Mouse (Mus musculus) heart, embryonic 10.5 days (tissue): Measurements from ENCODE around the gene Timm8a1. TPM values are rescaled to one million over a fixed set of nuclear protein-coding genes. Genes with fewer than 3 reads are reported as not detected.
A peak's percentile ranks its signal among the peaks of the same experiment; 100 is the strongest.

Experiments
- DNase-seq: peaks from one replicate; pipeline ENCODE4 v3.0.0-alpha.2; 2017; ENCODE audit warnings: low spot score
- H3K27ac ChIP-seq: fragments of 300-500 bp; sonication (generic); 2 replicates; pipeline ENCODE4 v1.5.1; 2016; ENCODE audit warnings: mild to moderate bottlenecking
- H3K27me3 ChIP-seq: fragments of 300-500 bp; sonication (generic); 2 replicates; pipeline ENCODE4 v1.6.1; 2016; ENCODE audit warnings: mild to moderate bottlenecking; ENCODE audit not compliant: poor library complexity, insufficient read depth, severe bottlenecking
- H3K36me3 ChIP-seq: fragments of 300-500 bp; sonication (generic); 2 replicates; pipeline ENCODE4 v1.6.1; 2016; ENCODE audit warnings: mild to moderate bottlenecking, moderate library complexity
- H3K4me1 ChIP-seq: fragments of 300-500 bp; sonication (generic); 2 replicates; pipeline ENCODE4 v1.6.1; 2016; ENCODE audit warnings: mild to moderate bottlenecking
- H3K4me3 ChIP-seq: fragments of 300-500 bp; sonication (generic); 2 replicates; pipeline ENCODE4 v1.5.1; 2016; ENCODE audit warnings: mild to moderate bottlenecking, moderate library complexity
- H3K9me3 ChIP-seq: fragments of 300-500 bp; sonication (generic); 2 replicates; pipeline ENCODE4 v1.6.1; 2016; ENCODE audit warnings: mild to moderate bottlenecking, moderate library complexity
- WGBS: fragments of 180-500 bp; shearing (Covaris S2); methylation state at CpG from one replicate; pipeline ENCODE4 v1.1.7; 2016; 5-methylcytosine and 5-hydroxymethylcytosine counted together
- polyA plus RNA-seq: library from polyadenylated mRNA; unstranded; fragments of >200 nt; fragmentation: Nextera tagmentation; extraction: Ambion mirVana; gene quantifications from 2 replicates; pipeline ENCODE4 v1.2.1, GENCODE M21; 2016

The Timm8a1 gene
- polyA plus RNA-seq, result 99.7 and 120 TPM in 2 replicates

- H3K4me3 ChIP-seq, result peak within 1 kb of the TSS; percentile 64
- no peaks in the 10 kb centered on the region for H3K9me3 ChIP-seq
- H3K36me3 ChIP-seq, result peaks cover 7% of the 10 kb centered on the region; the same call in 1 of the 2 replicates
- H3K27ac ChIP-seq, result peak within 1 kb of the TSS; percentile 91
- H3K4me1 ChIP-seq, result no peaks in the 10 kb centered on the region
- H3K27me3 ChIP-seq, result no peaks in the 10 kb centered on the region
- DNase-seq, result peak; percentile 93
- 15% methylated on average over 49 of the region's 61 CpGs for WGBS
These were observed at the start of gene Timm8a1 for GRCm38 (mm10) chrX:134541145-134541954. TSS of gene Timm8a1 (minus strand) at chrX:134541865.

GRCm38 (mm10) chrX:134589836-134590235 lies 48.2 kb upstream of the Timm8a1 start:
- no peaks in the 10 kb centered on the region for H3K4me1 ChIP-seq
- no peak for DNase-seq
- no peak overlapping the region for H3K27ac ChIP-seq
- WGBS, result 62% methylated on average over 5 of the region's 5 CpGs
- H3K27me3 ChIP-seq, result no peaks in the 10 kb centered on the region
- peaks cover 7% of the 10 kb centered on the region for H3K36me3 ChIP-seq
- H3K9me3 ChIP-seq, result no peaks in the 10 kb centered on the region
- no peak overlapping the region for H3K4me3 ChIP-seq

GRCm38 (mm10) chrX:134588997-134589396 lies 47.3 kb upstream of the Timm8a1 start:
- peaks cover 7% of the 10 kb centered on the region for H3K36me3 ChIP-seq
- H3K4me1 ChIP-seq, result no peaks in the 10 kb centered on the region
- WGBS, result 89% methylated on average over 3 of the region's 3 CpGs
- H3K4me3 ChIP-seq, result no peak overlapping the region
- no peaks in the 10 kb centered on the region for H3K27me3 ChIP-seq
- no peak overlapping the region for H3K27ac ChIP-seq
- no peaks in the 10 kb centered on the region for H3K9me3 ChIP-seq
- DNase-seq, result no peak

- H3K4me3 ChIP-seq, result no peak overlapping the region
These were observed 46.6 kb upstream of the Timm8a1 start for GRCm38 (mm10) chrX:134588261-134588660.

GRCm38 (mm10) chrX:134586447-134586846 lies 44.8 kb upstream of the Timm8a1 start:
- Histone ChIP-seq H3K9me3 (no peaks in the 10 kb centered on the region), H3K36me3 (peaks cover 7% of the 10 kb centered on the region), H3K4me3 (peak overlapping the region; percentile 66), H3K27me3 (no peaks in the 10 kb centered on the region), H3K4me1 (no peaks in the 10 kb centered on the region), H3K27ac (peak overlapping the region; percentile 87)
- 39% methylated on average over 8 of the region's 8 CpGs for WGBS
- no peak for DNase-seq

More at GRCm38 (mm10) chrX:134588261-134588660, 46.6 kb upstream of the Timm8a1 start:
- WGBS, result 81% methylated on average over 4 of the region's 4 CpGs
- Histone ChIP-seq H3K4me1 (no peaks in the 10 kb centered on the region), H3K9me3 (no peaks in the 10 kb centered on the region), H3K36me3 (peaks cover 7% of the 10 kb centered on the region), H3K27ac (no peak overlapping the region), H3K27me3 (no peaks in the 10 kb centered on the region)
- no peak for DNase-seq

- Histone ChIP-seq H3K4me3 (peak within 1 kb of the TSS; percentile 66), H3K36me3 (peaks cover 7% of the 10 kb centered on the region), H3K9me3 (no peaks in the 10 kb centered on the region), H3K27ac (peak within 1 kb of the TSS; percentile 87), H3K4me1 (no peaks in the 10 kb centered on the region), H3K27me3 (no peaks in the 10 kb centered on the region)
- peak; percentile 95 for DNase-seq
- 15% methylated on average over 45 of the region's 45 CpGs for WGBS
These were observed 43.7 kb upstream of the Timm8a1 start, which contains the start of gene Rpl36a for GRCm38 (mm10) chrX:134585103-134586002. TSS of gene Rpl36a (plus strand) at chrX:134585654.

GRCm38 (mm10) chrX:134582888-134583669 lies 41.4 kb upstream of the Timm8a1 start, which contains the start of gene Btk:
TSS of gene Btk (minus strand) at chrX:134583570.
- H3K4me3 ChIP-seq, result no peak within 1 kb of the TSS
- no peaks in the 10 kb centered on the region for H3K9me3 ChIP-seq
- no peaks in the 10 kb centered on the region; the same call in 1 of the 2 replicates for H3K36me3 ChIP-seq
- H3K4me1 ChIP-seq, result no peaks in the 10 kb centered on the region
- 77% methylated on average over 11 of the region's 11 CpGs for WGBS
- no peaks in the 10 kb centered on the region for H3K27me3 ChIP-seq
- DNase-seq, result no peak
- H3K27ac ChIP-seq, result no peak within 1 kb of the TSS

GRCm38 (mm10) chrX:134582270-134582669 lies 40.6 kb upstream of the Timm8a1 start:
- no peak overlapping the region for H3K27ac ChIP-seq
- H3K36me3 ChIP-seq, result no peaks in the 10 kb centered on the region
- no peaks in the 10 kb centered on the region for H3K4me1 ChIP-seq
- no peaks in the 10 kb centered on the region for H3K9me3 ChIP-seq
- no peak overlapping the region for H3K4me3 ChIP-seq
- no peaks in the 10 kb centered on the region for H3K27me3 ChIP-seq
- no peak for DNase-seq
- 67% methylated on average over 11 of the region's 11 CpGs for WGBS

- H3K4me3 ChIP-seq, result no peak overlapping the region
- 79% methylated on average over 14 of the region's 14 CpGs for WGBS
- no peaks in the 10 kb centered on the region for H3K9me3 ChIP-seq
- H3K27me3 ChIP-seq, result no peaks in the 10 kb centered on the region
- no peak for DNase-seq
- H3K4me1 ChIP-seq, result no peaks in the 10 kb centered on the region
- no peak overlapping the region for H3K27ac ChIP-seq
- no peaks in the 10 kb centered on the region for H3K36me3 ChIP-seq
These were observed 39.1 kb upstream of the Timm8a1 start for GRCm38 (mm10) chrX:134580528-134581305.

GRCm38 (mm10) chrX:134577896-134578295 lies 36.2 kb upstream of the Timm8a1 start:
- Histone ChIP-seq H3K4me3 (no peak overlapping the region), H3K27me3 (no peaks in the 10 kb centered on the region), H3K9me3 (no peaks in the 10 kb centered on the region), H3K4me1 (no peaks in the 10 kb centered on the region), H3K36me3 (no peaks in the 10 kb centered on the region), H3K27ac (no peak overlapping the region)
- no peak for DNase-seq
- 87% methylated on average over 4 of the region's 4 CpGs for WGBS

- DNase-seq, result no peak
- 76% methylated on average over 8 of the region's 8 CpGs for WGBS
- H3K36me3 ChIP-seq, result no peaks in the 10 kb centered on the region
- no peaks in the 10 kb centered on the region for H3K27me3 ChIP-seq
- H3K4me1 ChIP-seq, result no peaks in the 10 kb centered on the region
- H3K4me3 ChIP-seq, result no peak overlapping the region
- H3K27ac ChIP-seq, result no peak overlapping the region
- no peaks in the 10 kb centered on the region for H3K9me3 ChIP-seq
These were observed 25.0 kb upstream of the Timm8a1 start for GRCm38 (mm10) chrX:134566536-134567222.
